Comparison of ENCODE assay signal across 22 mouse cellular contexts in the genomic region with DNA sequence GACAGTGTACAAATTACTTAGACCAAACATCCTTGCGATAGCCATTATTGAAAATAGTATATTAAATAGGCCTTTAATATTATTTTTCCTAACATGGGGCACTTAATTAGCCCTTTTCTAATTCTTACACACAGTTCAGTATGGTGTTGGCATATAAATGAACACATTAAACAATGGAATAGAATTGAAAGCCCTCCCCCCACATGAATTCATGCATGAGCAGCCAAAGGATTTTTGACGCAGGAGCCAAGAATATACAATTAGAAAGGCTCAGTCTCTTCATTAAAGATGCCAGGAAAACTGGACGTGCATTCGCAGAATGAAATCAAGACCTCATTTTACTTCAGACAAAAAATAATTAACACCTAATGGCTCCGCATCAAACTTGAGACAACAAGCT.
DNase-seq lines count a peak whose midpoint lies in the region; ATAC-seq and TF ChIP-seq lines count a peak whose summit lies in the region.
"Had no signal": no experiment of that assay in that cellular context is flagged by ENCODE, and none has a peak within 500 bp of the region (broad histone marks: within the 10 kb centered on the region; RNA-seq: fewer than 3 reads in every experiment).

No protein-coding gene starts in this region.

- 0 out of 2 replicates have a peak overlapping the region, but pooled peaks have one; percentile 5 for H3K27ac ChIP-seq in forebrain, embryonic 12.5 days
- no peak overlapping the region for H3K27ac ChIP-seq in forebrain, embryonic 10.5 days
- H3K27ac ChIP-seq in kidney, adult 2 months (ENCODE audit: insufficient read depth, low read depth, low read length), result no peak overlapping the region
- no peak overlapping the region for H3K27ac ChIP-seq in forebrain, postnatal 0 days (ENCODE audit: low read depth, low read length)
- H3K27ac ChIP-seq: embryonic facial prominence, embryonic 13.5 days; heart, embryonic 10.5 days; heart, embryonic 15.5 days had no signal

- H3K36me3 ChIP-seq in forebrain, embryonic 12.5 days (replicated peaks), result no peaks in the 10 kb centered on the region
- no peaks in the 10 kb centered on the region for H3K36me3 ChIP-seq in forebrain, embryonic 10.5 days (replicated peaks)
- no peaks in the 10 kb centered on the region for H3K36me3 ChIP-seq in kidney, adult 2 months (ENCODE audit: control insufficient read depth, insufficient read depth, low read length)
- no peaks in the 10 kb centered on the region for H3K36me3 ChIP-seq in forebrain, postnatal 0 days (ENCODE audit: insufficient read depth)
- H3K36me3 ChIP-seq: embryonic facial prominence, embryonic 13.5 days; G1E; heart, embryonic 10.5 days; heart, embryonic 15.5 days had no signal

- no peaks in the 10 kb centered on the region for H3K9me3 ChIP-seq in forebrain, embryonic 12.5 days
- no peaks in the 10 kb centered on the region for H3K9me3 ChIP-seq in forebrain, embryonic 10.5 days
- H3K9me3 ChIP-seq in forebrain, postnatal 0 days (ENCODE audit: low read length), result no peaks in the 10 kb centered on the region
- H3K9me3 ChIP-seq: embryonic facial prominence, embryonic 13.5 days; G1E; heart, embryonic 10.5 days; heart, embryonic 15.5 days had no signal

- 29% methylated on average over 5 of the region's 5 CpGs for WGBS in forebrain, embryonic 12.5 days
- 82% methylated on average over 5 of the region's 5 CpGs for WGBS in forebrain, embryonic 10.5 days
- 58% methylated on average over 5 of the region's 5 CpGs for WGBS in kidney, adult 2 months
- 17% methylated on average over 5 of the region's 5 CpGs for WGBS in forebrain, postnatal 0 days

- DNase-seq in forebrain, embryonic 10.5 days (ENCODE audit: extremely low spot score, low spot score), result no peak
- DNase-seq in kidney, adult 2 months, result peak; percentile 12
- no peak for DNase-seq in kidney, postnatal 25 days
- DNase-seq in retina, postnatal 1 day, result peak; percentile 48
- no peak for DNase-seq in retina, embryonic 14.5 days (ENCODE audit: low spot score)
- DNase-seq in forebrain, postnatal 0 days, result peak; percentile 14
- no peak for DNase-seq in neural tube, embryonic 10.5 days (ENCODE audit: extremely low spot score, low spot score)
- DNase-seq: adrenal gland, postnatal 10 days; B cell, adult 2 months; cerebellum, adult 18-20 months; cerebellum, adult 9-11 months; cerebellum, postnatal 36 days; gastrocnemius, postnatal 10 days; heart, adult 18-20 months; heart, postnatal 14 days had no signal

- TF ChIP-seq POLR2A in kidney, adult 2 months (IDR thresholded peaks at IDR 0.05; ENCODE audit: low read depth, low read length), result no peak

- TF ChIP-seq CTCF in kidney, adult 2 months (conservative IDR thresholded peaks at IDR 0.05; ENCODE audit: insufficient read depth, insufficient read length, low read depth, low read length), result no peak
- no peak for TF ChIP-seq CTCF in forebrain, postnatal 0 days (IDR thresholded peaks at IDR 0.05; ENCODE audit: low read depth)

- H3K4me2 ChIP-seq in forebrain, embryonic 12.5 days, result no peak overlapping the region
- H3K4me2 ChIP-seq in forebrain, postnatal 0 days (ENCODE audit: low read depth), result no peak overlapping the region
- H3K4me2 ChIP-seq: embryonic facial prominence, embryonic 13.5 days; heart, embryonic 15.5 days had no signal

- no peak overlapping the region for H3K4me3 ChIP-seq in forebrain, embryonic 12.5 days (replicated peaks)
- no peak overlapping the region for H3K4me3 ChIP-seq in forebrain, embryonic 10.5 days
- no peak overlapping the region for H3K4me3 ChIP-seq in kidney, adult 2 months (ENCODE audit: insufficient read depth, low read depth, low read length)
- no peak overlapping the region for H3K4me3 ChIP-seq in forebrain, postnatal 0 days (ENCODE audit: low read depth, low read length)
- H3K4me3 ChIP-seq: embryonic facial prominence, embryonic 13.5 days; heart, embryonic 10.5 days; heart, embryonic 15.5 days had no signal

- no peak overlapping the region for H3K9ac ChIP-seq in forebrain, embryonic 12.5 days
- H3K9ac ChIP-seq in forebrain, postnatal 0 days, result no peak overlapping the region
- H3K9ac ChIP-seq: embryonic facial prominence, embryonic 13.5 days; heart, embryonic 15.5 days had no signal

- H3K27me3 ChIP-seq in forebrain, embryonic 12.5 days, result no peaks in the 10 kb centered on the region
- no peaks in the 10 kb centered on the region for H3K27me3 ChIP-seq in forebrain, embryonic 10.5 days (ENCODE audit: poor library complexity, severe bottlenecking)
- no peaks in the 10 kb centered on the region for H3K27me3 ChIP-seq in kidney, adult 2 months (replicated peaks; ENCODE audit: control insufficient read depth, insufficient read depth, low read length)
- no peaks in the 10 kb centered on the region for H3K27me3 ChIP-seq in forebrain, postnatal 0 days (ENCODE audit: insufficient read depth, low read length)
- H3K27me3 ChIP-seq: embryonic facial prominence, embryonic 13.5 days; heart, embryonic 15.5 days had no signal

- peak; percentile 57; the same call in 1 of the 2 replicates for ATAC-seq in forebrain, embryonic 12.5 days (ENCODE audit: low FRiP score)
- ATAC-seq in forebrain, postnatal 0 days, result no peak
- ATAC-seq: CD4-positive, CD25-positive, alpha-beta regulatory T cell, adult 4 months; hindbrain, embryonic 16.5 days had no signal

- H3K4me1 ChIP-seq in forebrain, embryonic 12.5 days, result peaks cover 11% of the 10 kb centered on the region; the same call in 1 of the 2 replicates
- H3K4me1 ChIP-seq in forebrain, embryonic 10.5 days, result peaks cover 7% of the 10 kb centered on the region; the same call in 1 of the 2 replicates
- no peaks in the 10 kb centered on the region for H3K4me1 ChIP-seq in kidney, adult 2 months (ENCODE audit: control insufficient read depth, insufficient read depth, low read length)
- no peaks in the 10 kb centered on the region for H3K4me1 ChIP-seq in forebrain, postnatal 0 days (ENCODE audit: insufficient read depth)
- H3K4me1 ChIP-seq: embryonic facial prominence, embryonic 13.5 days; heart, embryonic 10.5 days; heart, embryonic 15.5 days had no signal

Comparison
In these comparisons a context has a peak if more than half of its experiments do, and no peak if none do; other contexts are left out.
1. DNase-seq: peak in kidney, adult 2 months (single experiment), retina, postnatal 1 day (single experiment) and forebrain, postnatal 0 days (single experiment); none in forebrain, embryonic 10.5 days (single experiment), kidney, postnatal 25 days (0 of 2), retina, embryonic 14.5 days (single experiment) and neural tube, embryonic 10.5 days (single experiment).